Mouse (Mus musculus) retina, embryonic 14.5 days (tissue): ENCODE measurements around the gene BC004004.
A peak's percentile ranks its signal among the peaks of the same experiment; 100 is the strongest.
"Not testable (repeated sequence)": the region's sequence is repeated elsewhere in the genome, so short reads cannot be mapped to it uniquely, and the experiment has no call there.

Experiments
- DNase-seq: peaks from one replicate; pipeline ENCODE4 v3.0.0-alpha.2; 2015; ENCODE audit warnings: low spot score

Gene BC004004

GRCm38 (mm10) chr17:29299282-29299681 is 30.7 kb downstream of the BC004004 start:
- no peak for DNase-seq

DNA sequence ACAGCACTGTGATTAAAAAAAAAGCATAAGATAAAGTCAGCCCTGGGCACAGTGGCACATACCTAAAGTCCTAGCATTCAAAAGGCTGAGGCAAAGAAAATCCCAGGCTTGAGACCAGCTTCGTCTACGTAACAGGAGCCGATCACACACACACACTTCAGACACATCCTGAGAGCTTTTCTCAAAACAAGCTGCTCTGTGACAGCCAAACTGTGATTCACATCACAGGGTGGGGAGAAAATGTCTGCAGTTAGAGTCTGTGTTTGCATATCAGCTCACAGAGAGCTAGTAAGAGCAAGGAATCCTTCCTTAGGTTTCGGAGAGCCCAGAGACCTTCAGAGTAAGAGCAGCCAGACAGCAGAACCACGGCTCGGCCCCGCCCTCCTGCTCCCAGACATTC is 32.3 kb downstream of the BC004004 start:
- no peak for DNase-seq

- DNase-seq = no peak
These were observed 32.8 kb downstream of the BC004004 start for GRCm38 (mm10) chr17:29301421-29301820.

DNA sequence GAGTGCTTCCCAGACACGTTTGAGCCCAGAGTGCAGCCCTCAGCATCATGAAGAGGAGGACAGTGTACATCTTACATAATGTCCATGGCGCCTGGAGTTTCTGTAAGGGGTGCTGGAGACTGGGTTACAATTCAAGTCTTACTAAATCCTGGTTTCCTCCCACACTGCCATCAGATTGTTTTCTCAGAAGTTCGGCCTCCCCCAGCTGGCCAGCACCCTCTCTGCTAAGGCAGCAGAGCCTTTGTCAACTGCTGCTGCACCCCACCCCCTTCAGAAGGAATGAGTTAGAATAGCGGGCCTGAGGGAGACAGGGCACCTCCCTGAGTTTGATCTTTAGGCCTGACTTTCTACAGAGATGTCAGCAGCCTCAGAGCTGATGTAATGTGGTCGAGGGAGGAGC is 33.6 kb downstream of the BC004004 start:
- no peak for DNase-seq

GRCm38 (mm10) chr17:29303087-29303486 is 34.5 kb downstream of the BC004004 start:
- DNase-seq = no peak

- DNase-seq = no peak
These were observed 35.3 kb downstream of the BC004004 start for GRCm38 (mm10) chr17:29303856-29304255.

DNA sequence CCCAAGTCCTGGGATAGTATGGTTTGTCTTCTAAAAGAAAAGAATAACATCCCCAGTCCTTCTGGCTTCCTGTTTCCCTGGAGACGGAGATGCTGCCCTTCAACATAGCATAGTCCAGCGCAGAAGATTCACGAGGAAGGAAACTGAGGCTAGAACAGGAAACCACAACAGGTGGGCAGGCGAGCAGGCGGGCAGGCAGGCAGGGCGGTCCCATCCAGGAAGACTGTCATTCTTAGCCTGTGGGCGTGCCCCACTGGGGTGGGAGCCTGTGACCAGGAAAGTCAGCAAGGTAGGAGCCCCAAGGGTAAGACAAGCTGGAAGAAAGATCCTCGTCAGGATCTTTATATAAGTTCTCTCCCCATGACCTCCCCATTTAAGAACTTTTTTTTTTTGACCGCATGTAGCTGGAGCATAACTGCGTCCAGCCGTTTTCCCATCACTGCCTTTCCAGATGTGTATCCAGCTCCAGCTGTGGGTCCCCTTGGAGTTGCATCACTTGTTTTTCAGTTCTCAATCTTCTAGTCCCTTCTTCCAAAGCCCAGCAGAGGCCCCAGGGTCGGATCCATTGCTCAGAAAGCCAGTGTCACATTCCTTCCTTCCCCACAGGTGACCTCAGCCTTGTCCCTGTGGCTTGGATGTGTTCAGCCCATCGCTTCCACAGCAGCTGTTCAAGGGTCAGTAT is 35.9 kb downstream of the BC004004 start:
- DNase-seq = no peak

DNA sequence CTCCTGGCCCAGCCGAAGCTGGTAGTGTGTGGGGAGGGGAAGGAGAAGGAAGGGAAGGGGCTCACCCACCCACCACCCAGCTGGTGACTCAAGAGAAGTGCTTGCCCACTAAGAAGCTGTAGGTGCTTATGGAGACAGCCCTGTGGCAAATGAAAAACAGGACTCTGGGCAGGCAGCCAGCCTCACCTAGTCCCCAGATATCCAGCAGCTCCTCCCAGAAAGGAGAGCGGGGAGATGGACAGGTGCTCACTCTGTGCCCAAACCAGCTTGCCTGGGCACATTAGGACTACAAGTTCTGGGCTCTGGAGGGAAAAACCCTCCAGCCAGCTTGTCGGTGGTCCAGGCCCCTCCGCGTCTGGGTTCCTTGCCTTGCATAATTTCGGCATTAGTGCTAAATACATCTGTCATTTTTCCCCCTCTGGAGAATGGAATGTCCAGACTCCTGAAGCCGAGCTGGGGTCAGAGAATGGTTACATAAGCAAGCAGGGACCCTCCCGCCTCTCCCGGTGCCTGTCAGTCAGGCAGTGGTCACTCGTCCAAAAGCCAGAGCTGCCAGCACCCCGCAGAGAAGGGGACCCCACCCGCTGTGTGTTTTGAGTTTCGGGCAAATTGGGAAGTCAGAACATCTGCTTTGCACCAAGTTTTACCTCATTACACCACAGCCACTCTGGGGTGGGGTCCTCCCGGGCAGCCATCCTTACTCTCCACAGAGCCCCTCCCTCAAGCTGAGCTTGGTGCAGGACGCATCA is 36.6 kb downstream of the BC004004 start:
- DNase-seq = no peak

GRCm38 (mm10) chr17:29305871-29306270 is 37.3 kb downstream of the BC004004 start:
- no peak for DNase-seq

DNA sequence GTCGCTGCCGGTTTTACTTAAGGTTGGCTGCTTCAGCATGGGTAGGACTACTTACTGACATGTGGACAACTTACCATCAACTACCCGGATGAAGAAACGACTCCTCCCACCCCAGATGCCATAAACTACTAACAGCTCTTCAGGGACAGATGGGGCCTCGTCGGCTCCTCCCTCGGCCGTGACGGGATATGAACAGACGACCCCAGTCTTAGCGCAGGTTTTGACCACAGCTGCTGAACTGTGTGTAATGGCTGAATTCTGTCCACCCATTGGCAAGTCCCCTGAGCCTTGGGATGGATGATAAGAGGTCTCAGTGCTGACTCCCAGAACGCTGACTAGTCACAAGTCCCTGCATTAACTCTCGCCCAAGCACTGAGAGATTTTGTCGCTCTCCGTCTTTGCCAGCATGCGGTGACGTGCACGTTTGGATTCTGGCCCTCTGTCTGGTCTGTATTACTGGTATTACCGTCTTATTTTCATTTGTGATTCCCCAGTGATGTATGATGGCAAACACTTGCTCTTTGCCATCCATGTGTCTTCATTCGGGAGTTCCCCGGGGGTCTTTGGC is 41.6 kb downstream of the BC004004 start:
- DNase-seq = no peak

DNA sequence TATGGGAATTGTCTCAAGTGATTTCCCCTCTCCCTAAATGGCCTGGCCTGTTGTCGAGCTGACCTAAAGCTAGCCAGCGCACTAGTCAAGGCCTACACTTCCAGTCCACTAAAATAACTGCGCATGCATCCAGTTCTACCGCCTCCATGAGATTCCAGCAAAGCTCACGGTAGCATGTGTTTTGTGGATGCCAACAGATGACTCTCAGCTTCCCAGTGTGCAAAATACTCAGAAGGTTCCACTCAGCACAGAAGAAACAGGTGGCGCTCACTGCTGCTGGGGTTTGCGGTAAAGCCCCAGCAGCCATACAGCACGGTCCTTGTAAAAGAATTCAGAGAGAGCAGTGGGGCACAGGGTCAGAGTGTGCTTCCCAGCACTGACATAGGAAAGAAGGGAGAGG is 43.0 kb downstream of the BC004004 start:
- DNase-seq = no peak

DNA sequence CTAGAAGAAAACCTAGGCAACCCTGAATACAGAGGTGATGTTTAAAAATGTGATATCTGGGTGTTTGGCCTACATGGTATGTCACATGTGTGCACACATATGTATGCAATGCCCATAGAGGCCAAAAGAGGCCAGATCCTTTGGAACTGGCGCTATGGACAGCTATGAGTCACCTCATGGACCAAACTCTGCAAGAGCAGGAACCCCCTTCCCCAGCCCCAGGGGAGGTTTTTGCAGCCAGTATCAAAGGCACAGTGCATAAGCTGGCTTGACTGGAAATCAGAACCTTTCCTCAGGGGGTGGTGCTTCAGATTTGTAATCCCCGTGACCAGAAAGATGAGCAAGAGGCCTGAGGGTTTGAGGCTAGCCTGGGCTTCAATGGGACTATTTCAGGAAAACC is 43.5 kb downstream of the BC004004 start:
- DNase-seq = no peak

DNA sequence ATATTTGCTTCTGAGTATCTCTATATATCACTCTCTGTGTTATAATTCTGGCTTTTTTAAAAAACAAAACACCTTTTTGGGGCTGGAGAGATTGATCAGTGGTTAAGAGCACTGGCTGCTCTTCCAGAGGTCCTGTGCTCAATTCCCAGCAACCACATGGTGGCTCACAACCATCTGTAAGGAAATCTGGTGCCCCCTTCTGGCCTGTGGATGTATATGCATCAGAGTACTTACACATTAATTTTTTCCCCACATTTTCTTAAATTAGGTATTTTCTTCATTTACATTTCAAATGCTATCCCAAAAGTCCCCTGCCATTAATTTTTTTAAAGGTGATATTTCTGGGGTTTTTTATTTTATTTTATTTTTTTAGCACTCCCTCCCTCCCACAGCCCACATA is 44.7 kb downstream of the BC004004 start:
- DNase-seq = no peak

- DNase-seq = no peak
These were observed 47.3 kb downstream of the BC004004 start for GRCm38 (mm10) chr17:29315672-29316465.

- DNase-seq = no peak
These were observed 48.3 kb downstream of the BC004004 start for GRCm38 (mm10) chr17:29316891-29317290.

- not testable (repeated sequence) for DNase-seq
These were observed 48.8 kb downstream of the BC004004 start, which contains the start of gene Pi16 for GRCm38 (mm10) chr17:29317380-29317779. Gene Pi16, plus strand, starts transcription at chr17:29317680.

- DNase-seq = no peak
These were observed 50.2 kb downstream of the BC004004 start for GRCm38 (mm10) chr17:29318731-29319250.

GRCm38 (mm10) chr17:29319476-29319875 is 50.9 kb downstream of the BC004004 start:
- DNase-seq = no peak

DNA sequence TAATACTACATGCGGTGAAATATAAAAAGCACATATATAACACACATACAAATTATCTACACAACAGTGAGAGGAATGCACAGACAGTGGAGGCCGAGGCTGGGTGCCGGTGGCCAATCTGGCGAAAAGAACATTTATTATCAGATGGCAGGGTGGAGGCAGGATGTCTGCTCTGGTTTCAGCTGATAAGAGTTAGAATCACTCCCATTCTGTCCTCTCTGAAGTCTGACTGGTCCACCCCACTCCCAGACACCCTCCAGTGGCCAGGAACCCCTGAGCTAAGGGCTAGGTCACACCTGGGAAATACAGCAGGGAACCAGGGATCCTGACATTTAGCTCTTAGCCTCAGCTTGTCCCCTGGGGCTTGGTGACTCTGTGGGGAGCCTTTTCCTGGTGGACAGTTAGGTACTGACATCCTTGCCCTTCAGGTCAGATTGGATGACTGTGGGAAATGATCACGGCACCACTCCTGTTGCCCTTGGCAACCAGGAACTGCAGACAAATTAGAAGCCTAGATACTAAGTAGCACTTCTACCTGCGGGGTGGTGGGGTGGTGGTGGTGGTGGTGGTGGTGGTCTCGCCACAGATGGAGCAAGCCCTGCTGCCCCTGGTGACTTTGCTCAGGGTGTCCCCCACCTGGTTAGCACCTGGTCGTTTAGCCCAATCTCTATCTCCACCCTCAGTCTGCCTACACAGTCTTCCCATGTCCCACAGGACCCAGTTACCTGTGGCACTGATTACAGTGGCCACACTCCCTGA is 51.5 kb downstream of the BC004004 start:
- DNase-seq = no peak

GRCm38 (mm10) chr17:29321765-29322602 is 53.4 kb downstream of the BC004004 start:
- DNase-seq = no peak

- peak; percentile 42 for DNase-seq
These were observed 54.0 kb downstream of the BC004004 start for GRCm38 (mm10) chr17:29322603-29322962.
